Mouse (Mus musculus): ENCODE measurements around the gene Olfr1461. TPM values are rescaled to one million over a fixed set of nuclear protein-coding genes. Genes with fewer than 3 reads are reported as not detected.

Olfr1461 gene
- polyA plus RNA-seq (2012; rRNA removed) = not detected in 2 replicates

- no peak for DNase-seq (ENCODE audit: extremely low spot score in 1 of 2, low spot score in 1 of 2)
These were observed at the start of gene Olfr1461 for GRCm38 (mm10) chr19:13162700-13163099. Gene Olfr1461, plus strand, starts transcription at chr19:13163000.

GRCm38 (mm10) chr19:13149449-13149848 is 13.4 kb upstream of the Olfr1461 start, which contains the start of gene Olfr1459:
Gene Olfr1459, minus strand, starts transcription at chr19:13149549.
- DNase-seq (ENCODE audit: extremely low spot score in 1 of 2, low spot score in 1 of 2) = no peak

- DNase-seq (ENCODE audit: extremely low spot score in 1 of 2, low spot score in 1 of 2) = no peak
These were observed 22.6 kb downstream of the Olfr1461 start, which contains the start of gene Olfr1462 for GRCm38 (mm10) chr19:13185434-13185833. Gene Olfr1462, plus strand, starts transcription at chr19:13185734.

Other genes with a start within 250 kb of the Olfr1461 start
- gene Olfr1448, start 238.6 kb upstream of the Olfr1461 start, polyA plus RNA-seq (2012; rRNA removed) = 0.04 TPM in 1 of 2 replicates, not detected in the other
- not detected in 2 replicates for gene Olfr1449, start 232.2 kb upstream of the Olfr1461 start, polyA plus RNA-seq (2012; rRNA removed)
- not detected in 2 replicates for gene Olfr1450, start 212.7 kb upstream of the Olfr1461 start, polyA plus RNA-seq (2012; rRNA removed)
- gene Olfr1451, start 168.0 kb upstream of the Olfr1461 start, polyA plus RNA-seq (2012; rRNA removed) = not detected in 2 replicates
- not detected in 2 replicates for gene Olfr1453, start 134.7 kb upstream of the Olfr1461 start, polyA plus RNA-seq (2012; rRNA removed)
- not detected in 2 replicates for gene Olfr1454, start 102.4 kb upstream of the Olfr1461 start, polyA plus RNA-seq (2012; rRNA removed)
- not detected in 2 replicates for gene Olfr1457, start 65.1 kb upstream of the Olfr1461 start, polyA plus RNA-seq (2012; rRNA removed)
- not detected in 2 replicates for gene Olfr1458, start 56.2 kb upstream of the Olfr1461 start, polyA plus RNA-seq (2012; rRNA removed)
- 0.02 TPM in 1 of 2 replicates, not detected in the other for gene Olfr1459, start 13.5 kb upstream of the Olfr1461 start, polyA plus RNA-seq (2012; rRNA removed)
- not detected in 2 replicates for gene Olfr1462, start 22.7 kb downstream of the Olfr1461 start, polyA plus RNA-seq (2012; rRNA removed)
- 0.08 and 0.10 TPM in 2 replicates for gene Olfr1463, start 68.3 kb downstream of the Olfr1461 start, polyA plus RNA-seq (2012; rRNA removed)
- not detected in 2 replicates for gene Olfr1465, start 152.5 kb downstream of the Olfr1461 start, polyA plus RNA-seq (2012; rRNA removed)
- not detected in 2 replicates for gene Olfr1466, start 175.9 kb downstream of the Olfr1461 start, polyA plus RNA-seq (2012; rRNA removed)
- gene Olfr1467, start 199.2 kb downstream of the Olfr1461 start, polyA plus RNA-seq (2012; rRNA removed) = not detected in 2 replicates
- not detected in 2 replicates for gene Olfr1469, start 244.8 kb downstream of the Olfr1461 start, polyA plus RNA-seq (2012; rRNA removed)

Data from frontal cortex, adult 2 months (tissue).